Mouse (Mus musculus) heart, adult 18-20 months (tissue): ENCODE results near the gene Tcp11l1. TPM values are rescaled to one million over a fixed set of nuclear protein-coding genes. Genes with fewer than 3 reads are reported as not detected.

Source experiments
- DNase-seq, 2 experiments: peaks; one replicate each; pipeline ENCODE4 v3.0.0; 2021 to 2022; ENCODE audit warnings: mixed read lengths in 1 of 2
- total RNA-seq, 2 experiments: library from RNA; stranded (reverse); gene quantifications; 2 replicates each; pipeline ENCODE4 v1.2.3; 2021

The Tcp11l1 gene
- total RNA-seq, 2 experiments from 2014 or later, result 6.8 to 7.2 TPM

DNA sequence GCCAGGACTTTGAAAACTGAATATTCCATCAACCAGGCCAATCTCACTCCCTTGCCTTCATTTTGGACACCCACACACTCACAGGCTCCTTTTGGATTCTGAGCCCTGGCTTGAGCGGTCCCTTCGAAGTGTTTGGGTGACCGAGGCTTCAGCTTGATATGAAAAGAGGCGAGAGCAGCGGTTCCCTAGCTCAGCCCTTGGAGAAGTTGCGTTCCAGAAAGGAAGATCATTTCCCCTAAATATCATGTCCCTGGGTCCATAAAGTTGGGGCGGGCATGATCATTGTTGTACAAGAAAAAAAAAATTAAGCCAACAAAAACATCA lies 479 bp upstream of the Tcp11l1 start:
- no peak for DNase-seq

DNA sequence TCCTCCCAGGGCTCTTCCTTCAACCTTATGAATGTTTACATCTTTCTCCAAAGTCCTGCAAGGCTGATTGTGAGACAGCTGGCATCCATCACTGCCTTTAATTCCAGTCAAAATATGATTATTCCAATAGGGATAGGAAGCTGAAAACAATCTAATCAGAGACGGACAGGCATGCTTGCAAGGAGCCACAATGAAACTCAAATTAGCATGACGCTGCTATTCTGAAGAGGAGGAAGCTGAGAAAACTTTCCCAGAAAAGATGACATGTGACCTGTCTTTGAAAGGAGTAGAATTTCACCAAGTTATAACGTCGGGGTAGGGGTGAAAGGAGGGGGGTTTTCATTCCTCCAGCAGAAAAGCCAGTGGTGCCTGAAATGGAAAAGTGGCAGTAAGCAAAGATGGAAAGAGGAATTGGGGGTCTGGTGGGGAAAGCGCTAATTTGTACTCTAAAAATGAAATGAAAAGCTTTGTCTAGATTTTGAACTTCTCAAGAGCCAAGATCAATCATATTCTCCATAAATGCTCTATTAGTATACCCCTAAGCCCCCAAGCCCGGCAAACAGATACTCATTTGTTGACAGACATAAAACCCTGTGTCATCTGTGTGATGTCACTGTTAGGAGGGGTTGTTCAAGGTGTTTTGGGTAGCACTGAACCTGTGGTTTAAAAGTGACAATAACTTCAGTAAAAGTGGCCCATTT lies 1.1 kb downstream of the Tcp11l1 start:
- no peak for DNase-seq

DNA sequence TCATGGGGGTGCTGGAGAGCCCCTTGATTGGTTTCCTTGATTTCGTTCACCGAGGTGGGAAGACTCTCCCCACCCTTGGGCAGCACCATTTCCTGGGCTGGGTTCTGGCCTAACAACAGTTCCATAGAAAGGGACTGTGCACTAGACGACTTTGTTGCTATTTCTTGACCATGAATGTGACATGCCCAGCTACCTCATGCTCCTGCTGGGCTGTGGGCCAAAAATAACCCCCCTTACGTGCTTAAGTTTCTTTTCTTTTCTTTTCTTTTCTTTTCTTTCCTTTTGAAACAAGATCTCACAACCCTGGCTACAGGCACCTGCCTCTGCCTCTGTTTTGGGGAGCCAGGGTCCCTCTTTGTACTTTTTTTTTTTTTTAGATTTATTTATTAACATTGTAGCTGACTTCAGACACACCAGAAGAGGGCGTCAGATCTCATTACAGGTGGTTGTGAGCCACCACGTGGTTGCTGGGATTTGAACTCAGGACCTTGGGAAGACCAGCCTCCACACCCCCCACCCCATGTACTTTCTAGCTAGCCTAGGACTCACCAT lies 2.1 kb downstream of the Tcp11l1 start:
- DNase-seq, result no peak

DNA sequence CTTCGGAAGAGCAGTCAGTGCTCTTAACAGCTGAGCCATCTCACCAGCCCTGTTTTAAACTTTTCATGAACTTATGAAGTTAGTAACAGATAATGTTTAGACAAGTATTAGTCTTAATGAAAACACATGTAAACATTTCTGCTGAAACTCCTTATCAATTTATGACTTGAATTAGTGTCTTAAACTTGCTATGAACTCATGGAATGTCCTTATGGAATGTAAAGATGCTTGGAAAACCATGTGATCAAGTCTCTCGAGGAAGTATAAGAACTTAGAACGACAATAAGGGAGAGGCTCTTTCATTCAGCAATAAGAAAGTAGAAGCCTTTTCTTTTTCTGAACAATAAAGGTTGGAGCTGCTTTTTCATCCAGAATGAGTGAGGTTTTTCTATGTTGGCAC lies 7.6 kb downstream of the Tcp11l1 start:
- DNase-seq, result no peak

DNA sequence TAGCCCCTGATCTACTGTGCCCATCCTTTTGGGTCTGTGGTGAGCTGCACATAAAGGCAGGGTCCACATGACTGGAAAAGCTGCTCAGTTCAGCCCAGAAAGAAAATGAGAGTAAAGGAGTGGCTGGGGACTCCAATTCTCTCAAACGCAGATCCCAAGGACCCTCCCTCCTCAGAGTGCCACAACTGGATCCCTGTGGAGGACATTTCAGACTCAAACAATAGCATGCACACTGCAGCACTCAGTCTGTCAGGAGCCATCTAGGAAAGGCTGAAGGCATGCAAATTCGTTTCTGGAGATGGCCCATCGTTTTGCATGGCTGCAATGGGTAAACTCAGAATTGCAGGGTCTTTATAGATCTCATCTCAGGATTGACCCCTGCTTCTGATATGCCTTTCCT lies 8.8 kb downstream of the Tcp11l1 start:
- no peak for DNase-seq

DNA sequence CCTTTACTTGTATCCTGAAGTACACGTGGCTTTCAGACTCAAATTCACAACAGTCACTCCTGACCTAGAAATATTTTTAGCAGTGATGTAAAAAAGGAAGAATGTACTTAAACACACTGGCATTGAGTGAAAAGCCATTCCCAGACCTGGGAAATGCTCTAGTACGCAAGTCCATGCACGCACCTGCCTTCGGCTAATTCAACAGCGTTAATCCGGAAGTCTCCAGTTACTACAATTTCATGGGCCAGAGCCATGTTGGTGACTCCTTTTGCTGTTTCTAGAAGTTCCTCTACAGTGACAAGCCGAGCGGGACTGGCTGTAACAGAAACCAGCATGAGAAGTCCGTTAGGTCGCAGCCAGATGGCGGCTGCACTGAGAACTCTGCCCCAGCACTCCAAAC lies 12.3 kb downstream of the Tcp11l1 start:
- no peak for DNase-seq

DNA sequence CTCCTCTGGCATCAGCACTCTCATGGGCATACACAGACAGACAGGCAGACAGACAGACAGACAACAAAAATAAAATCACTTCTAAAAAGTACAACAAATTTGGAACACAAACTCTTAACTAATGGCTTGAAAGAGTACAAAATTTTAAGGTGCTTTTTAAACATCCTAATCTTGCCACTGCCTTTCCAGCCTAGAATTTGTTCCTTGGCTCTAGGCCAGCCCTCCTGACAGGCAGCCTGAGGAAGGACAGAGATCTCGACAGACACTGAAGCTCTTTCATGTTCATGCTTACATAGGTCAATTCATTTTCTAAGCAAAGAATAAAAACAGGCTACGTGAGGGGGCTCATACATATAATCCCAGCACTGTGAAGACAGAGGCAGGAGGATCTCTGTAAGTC lies 19.4 kb downstream of the Tcp11l1 start:
- DNase-seq, result no peak

DNA sequence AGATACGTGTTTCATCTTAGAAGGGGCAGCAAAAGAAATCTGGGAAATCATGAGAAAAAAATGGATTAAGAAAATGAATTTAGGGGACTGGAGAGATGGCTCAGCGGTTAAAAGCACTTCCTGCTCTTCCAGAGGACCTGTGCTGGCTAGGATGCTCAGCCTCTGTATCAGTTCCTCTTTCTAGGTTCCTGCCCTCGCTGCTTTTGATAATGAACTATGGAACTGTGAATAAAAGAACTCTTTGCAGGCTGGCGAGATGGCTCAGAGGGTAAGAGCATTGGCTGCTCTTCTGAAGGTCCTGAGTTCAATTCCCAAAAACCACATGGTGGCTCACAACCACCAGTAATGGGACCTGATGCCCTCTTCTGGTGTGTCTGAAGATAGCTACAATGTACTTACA lies 21.2 kb downstream of the Tcp11l1 start:
- no peak for DNase-seq

DNA sequence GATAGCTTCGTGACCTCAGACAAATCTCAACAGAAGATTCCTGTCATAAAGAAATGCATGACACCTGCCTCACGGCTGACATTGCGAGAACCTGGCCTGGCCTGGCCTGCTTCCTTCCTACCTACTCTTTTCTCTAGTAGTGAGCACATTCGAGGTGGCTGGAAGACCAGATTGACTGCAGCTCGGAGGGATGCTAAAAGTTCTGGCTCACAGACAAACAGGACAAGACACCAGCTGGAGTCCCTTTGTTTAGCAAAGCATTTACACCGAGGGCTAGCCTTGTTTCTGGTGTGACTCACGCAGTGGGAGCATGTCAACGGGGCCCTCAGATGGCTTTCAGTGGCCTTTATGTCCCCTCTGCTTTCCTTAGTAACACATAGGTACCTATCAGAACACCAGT lies 23.2 kb downstream of the Tcp11l1 start:
- DNase-seq, result no peak

DNA sequence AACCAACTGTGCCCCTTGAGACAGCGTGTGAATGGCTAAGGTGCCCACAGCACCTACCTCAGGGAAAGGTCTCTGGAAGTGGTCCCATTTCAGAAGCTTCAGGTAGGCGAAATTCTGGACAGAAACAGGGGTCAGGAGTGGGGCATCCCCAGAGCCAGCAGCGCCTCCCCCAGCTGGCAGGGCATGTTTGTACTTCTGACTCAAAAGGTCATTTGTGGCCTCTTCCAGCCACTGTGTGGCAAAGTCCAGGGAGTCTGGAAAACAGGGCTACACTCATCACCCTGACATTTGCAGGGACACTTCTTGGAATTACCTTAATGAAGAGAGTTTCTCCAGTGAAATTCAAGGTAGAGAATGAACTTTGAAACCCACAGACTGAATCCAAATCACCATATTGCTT lies 23.6 kb downstream of the Tcp11l1 start:
- DNase-seq, result no peak

DNA sequence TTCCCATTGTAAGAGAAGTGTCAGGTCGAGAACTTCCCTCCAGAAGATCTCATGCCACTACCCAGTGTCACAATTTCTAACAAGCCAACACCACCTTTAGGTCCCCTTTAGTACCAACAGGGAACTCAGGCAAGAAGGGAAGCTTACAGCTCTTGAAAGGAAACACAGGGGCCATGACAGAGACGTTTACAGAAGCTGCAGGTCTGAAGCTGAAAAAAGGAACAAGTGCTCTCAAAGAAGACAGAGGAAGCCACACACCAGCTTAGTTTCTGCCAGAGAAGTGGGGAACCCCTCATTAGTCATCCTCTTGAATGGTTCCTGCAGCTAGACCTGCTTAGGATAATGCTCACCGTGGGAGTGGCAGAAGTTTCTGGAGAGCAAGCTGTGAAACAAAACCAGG lies 24.7 kb downstream of the Tcp11l1 start:
- DNase-seq, result no peak

DNA sequence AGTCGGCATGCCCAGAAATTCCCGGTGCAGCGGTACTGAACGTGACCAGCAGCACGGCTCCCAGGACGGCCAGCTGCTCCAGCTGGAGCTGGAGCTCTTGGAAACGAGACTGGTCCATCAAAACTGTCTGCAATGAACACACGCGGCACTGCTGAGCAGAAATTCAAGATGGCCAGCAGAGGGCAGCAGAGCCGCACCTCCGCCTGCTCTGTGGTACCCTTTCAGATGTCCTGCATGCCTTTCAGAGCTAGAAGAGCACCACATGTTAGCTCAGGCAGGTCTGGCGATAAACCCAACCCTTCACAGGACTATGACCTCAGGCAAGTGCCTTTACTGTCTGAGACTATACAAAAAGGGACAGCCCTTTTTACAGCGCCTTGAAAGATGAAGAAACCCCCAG lies 26.6 kb downstream of the Tcp11l1 start:
- peak; percentile 73 to 85 for DNase-seq

DNA sequence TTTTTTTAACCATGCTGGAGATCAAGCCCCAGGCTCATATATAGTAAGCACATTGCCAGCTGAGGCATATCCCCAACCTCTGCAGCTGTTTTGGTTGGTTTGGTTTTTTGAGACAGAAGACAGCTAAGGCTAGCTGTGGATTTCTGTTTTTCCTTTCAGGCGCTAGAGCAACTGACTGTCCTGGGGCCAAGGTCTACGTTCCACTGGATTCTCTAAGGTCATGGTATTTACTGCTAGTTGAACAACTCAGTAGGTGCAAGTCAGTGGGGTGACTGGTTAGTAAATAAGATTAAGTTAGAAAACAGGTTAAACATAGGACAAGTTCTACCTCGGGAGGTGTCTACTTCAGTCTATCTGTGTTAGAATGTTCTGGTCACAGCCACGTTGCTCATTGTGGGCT lies 27.2 kb downstream of the Tcp11l1 start:
- no peak for DNase-seq

DNA sequence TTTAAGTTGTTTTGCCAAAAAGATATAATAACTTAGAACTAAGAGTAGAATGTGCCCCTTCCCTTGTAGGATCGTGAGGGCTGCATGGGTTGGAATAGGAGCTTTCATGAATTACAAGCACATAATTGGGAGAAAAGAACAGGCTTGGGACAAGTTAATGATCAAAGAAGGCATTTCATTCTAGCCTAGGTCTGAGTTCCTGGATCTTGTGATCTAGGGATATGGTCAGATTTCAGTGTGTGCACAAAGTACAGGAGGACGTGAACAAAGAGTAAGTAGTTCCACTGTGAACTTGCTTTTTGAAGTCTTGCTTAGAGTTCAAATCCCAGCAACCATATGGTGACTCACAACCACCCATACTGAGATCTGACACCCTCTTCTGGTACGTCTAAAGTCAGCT lies 34.6 kb downstream of the Tcp11l1 start:
- DNase-seq, result no peak

DNA sequence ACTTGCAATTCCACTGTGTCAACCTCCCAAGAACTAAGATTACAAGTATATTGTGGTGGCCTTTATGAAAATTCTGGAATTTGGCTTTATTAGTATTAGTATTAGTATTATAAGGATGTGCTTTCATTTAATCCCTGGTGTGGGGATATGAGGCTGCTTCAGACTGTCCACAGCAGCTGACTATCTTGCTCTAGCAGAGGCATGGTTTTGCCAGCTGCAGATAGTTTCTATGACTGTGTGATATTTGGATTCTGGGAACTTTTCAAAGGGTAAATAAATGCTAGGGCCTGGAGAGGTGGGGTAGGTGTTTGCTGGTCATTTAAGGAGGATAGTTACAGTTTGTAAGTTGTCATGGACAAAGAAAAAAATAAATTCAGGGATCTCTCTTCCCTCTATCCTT lies 40.2 kb downstream of the Tcp11l1 start:
- DNase-seq, result no peak

DNA sequence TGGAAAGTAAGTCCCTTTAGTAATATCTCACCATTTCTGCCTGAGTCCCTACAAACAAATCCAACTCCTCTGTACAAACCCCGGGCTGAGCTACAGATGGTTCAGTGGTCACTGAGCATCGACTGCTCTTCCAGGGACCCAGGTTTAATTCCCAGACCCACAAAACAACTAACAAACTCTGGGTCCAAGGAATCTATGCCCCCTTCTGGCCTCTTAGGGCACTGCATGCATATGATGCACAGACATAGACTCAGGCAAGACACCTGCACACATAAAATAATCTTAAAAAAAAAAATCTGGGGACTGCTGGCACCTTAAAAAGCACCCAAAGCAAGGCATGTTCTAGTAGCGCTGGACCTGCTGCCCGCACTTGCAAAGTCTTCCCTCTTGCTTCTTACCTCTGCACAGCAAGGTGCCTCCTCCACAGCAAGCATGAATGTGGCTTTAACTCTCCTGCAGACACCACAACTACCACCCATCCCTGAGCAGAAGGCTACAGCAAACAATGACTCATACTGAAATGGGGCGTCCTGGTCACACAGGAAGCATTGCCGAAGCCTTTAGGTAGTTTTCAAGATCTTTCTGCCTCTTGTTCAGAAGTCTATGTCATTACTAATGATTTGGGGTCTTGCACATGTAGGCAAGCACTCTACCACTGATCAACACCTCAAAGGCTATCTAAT lies 42.7 kb downstream of the Tcp11l1 start:
- DNase-seq, result no peak

DNA sequence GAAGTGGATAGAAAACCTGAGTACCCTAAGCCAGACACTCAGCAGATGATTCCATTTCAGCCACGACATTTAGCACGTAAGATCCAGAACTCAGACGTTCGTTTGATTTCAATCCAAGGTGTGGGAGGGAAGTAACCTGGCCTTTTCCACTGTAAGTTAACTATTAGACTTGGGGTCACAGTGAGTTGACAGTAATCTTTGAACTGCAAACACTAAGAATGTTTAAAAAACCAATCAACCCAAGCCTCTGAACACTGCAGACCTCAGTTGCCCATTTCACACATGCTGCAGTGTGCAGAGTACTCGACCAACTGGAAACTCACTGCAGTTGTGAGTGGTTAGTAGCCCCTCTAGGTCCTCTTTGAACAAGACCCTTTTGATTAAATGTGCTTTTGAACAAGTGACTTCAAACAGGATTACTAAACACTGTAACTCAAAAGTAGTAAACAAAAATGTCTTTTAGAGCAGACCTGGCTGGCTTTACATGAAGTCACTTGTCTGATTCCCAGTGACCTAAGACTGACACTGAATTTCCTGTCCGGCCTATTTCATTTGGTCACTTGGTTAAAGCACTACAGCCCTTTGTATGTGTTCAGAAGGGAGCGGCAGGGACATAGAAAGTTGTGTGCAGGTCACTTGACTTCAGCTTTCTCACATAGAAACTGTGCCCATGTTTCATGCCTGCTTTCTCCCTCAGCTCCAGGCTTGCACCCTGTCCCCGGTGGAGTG lies 48.4 kb downstream of the Tcp11l1 start:
- no peak for DNase-seq

DNA sequence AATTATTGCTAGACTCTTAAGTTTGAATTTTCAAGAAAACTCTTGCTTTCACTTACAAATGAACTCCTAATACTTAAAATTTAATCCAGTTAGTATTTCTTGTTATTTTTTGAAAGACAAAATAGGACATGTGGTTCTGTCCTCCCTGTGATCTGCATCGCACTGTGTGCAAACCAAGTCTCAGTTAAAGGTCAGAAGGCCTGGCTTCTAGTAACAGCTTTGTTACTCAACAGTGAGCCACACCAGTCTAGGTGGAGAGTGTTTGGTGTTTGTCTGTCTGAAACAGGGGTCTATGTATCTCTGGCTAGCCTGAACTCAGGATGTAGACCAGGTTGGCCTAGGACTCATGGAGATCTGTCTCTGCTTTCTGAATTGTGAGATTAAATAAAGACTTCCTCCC lies 53.3 kb downstream of the Tcp11l1 start:
- DNase-seq, result no peak

DNA sequence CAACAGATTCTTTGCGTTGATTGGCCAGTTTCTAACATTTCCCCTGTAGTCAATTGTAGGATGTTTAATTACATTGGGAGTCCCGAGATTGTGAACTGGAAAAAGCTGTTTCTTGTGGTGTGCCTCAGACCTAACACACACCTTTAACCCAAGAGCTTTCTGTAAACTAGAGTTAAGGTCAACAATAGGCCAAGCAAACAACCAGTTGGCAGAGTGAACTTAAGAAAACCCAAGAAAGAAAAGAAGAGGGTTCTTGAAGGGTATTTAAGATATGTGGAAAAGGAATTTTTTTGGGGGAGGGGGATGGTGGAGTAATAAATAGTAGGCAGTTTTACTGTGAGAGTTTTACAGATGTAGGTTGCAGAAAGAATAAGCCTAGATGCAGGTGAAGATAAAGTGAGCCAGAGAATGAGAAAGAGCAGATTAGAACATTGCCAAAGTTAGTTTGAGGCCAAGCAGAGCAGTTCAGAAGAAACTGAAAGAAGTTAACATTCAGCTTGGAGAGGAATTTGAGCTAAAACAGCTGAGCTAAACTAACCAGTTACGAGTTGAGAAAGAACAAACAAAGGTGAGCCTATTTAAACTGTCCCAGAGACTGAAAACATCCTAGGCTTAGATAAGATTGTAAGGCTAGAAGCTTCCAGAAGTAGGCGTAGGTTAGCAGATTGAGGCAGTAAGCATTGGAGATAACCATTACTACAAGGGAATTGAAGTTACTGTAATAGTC lies 95.8 kb downstream of the Tcp11l1 start:
- no peak for DNase-seq

DNA sequence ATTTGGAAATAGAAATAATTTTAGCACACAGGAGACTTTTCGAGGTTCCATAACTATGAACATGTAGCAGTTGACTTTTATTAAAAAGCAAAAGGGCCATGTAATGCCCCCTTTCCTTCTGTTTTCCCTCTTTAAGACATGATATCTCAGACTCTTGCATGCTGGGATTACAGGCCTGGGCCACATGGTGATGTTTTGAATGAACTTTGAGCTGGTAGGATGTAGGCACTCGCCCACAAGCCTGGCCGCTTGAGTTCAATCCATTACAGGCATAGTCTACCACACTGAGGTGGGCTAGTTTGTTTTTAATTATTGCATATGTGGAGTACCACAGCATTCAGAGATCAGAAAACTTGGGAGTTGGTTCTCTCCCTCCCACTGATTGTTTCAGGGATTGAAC lies 97.2 kb downstream of the Tcp11l1 start:
- no peak for DNase-seq
